Mouse (Mus musculus): ENCODE results near the gene Rfng. TPM values are rescaled to one million over a fixed set of nuclear protein-coding genes. Genes with fewer than 3 reads are reported as not detected.
"Not testable (repeated sequence)": the region's sequence is repeated elsewhere in the genome, so short reads cannot be mapped to it uniquely, and the experiment has no call there.

The Rfng gene
- polyA plus RNA-seq (2012; fragmentation: generic; extraction: Trizol): 19.7 TPM

DNA sequence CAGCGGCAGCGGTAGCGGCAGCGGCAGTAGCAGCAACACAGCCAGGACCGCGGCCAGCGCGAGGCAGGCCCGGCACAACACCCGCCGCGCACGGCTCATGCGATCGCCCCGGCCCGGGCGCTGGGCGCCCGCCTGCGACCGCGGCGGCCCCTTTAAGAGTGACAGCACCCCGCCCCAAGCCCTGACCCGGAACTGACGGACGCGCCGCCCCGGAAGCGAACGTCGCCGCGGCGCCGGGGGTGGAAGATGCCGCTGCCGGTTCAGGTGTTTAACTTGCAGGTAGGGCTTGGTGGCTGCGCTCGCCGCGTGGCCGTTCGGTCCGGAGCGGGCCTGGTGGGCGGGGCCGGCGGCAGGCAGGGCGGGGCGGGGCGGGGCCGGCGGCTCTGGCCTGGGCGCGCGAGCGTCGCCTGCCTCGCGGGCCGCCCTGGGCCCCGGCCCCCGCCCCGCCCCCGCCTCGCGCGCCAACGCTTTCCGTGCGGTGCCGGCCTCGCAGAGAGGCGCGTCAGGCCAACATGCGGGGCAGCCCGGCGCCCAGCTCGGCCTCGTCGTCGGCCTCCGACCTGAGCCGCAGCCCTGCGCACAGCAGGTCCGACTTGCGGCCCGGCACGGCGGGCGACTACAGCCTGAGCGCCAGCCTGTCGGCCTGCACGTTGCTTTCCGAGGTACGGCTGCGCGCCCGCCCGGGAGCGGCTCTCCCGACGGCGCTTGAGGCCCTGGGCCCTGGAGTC, at the start of gene Rfng, which contains the start of gene Gps1:
TSS of gene Rfng (minus strand) at position 144 of the 728 bp plus-strand sequence.
TSS of gene Gps1 (plus strand) at position 209 of the 728 bp plus-strand sequence.
- H3ac ChIP-seq (ENCODE audit: control insufficient read depth, insufficient read length): peak within 1 kb of the TSS; percentile 76
- TF ChIP-seq SRF (IDR thresholded peaks at IDR 0.05; ENCODE audit: control insufficient read depth, insufficient read length, low read depth) (no peak), TCF3 (IDR thresholded peaks at IDR 0.05; ENCODE audit: insufficient read length, low read depth) (no peak), USF1 (IDR thresholded peaks at IDR 0.05; ENCODE audit: low read depth) (no peak), REST (IDR thresholded peaks at IDR 0.05; ENCODE audit: insufficient read depth, insufficient read length) (no peak), POLR2AphosphoS2 (IDR thresholded peaks at IDR 0.05; ENCODE audit: insufficient read length, low read depth) (peak; percentile 2), TCF12 (IDR thresholded peaks at IDR 0.05; ENCODE audit: insufficient read depth, poor library complexity, severe bottlenecking) (no peak), E2F4 (IDR thresholded peaks at IDR 0.05; ENCODE audit: insufficient read depth) (no peak), MYOG (IDR thresholded peaks at IDR 0.05; ENCODE audit: control insufficient read depth in 1 of 3, insufficient read depth in 1 of 3, insufficient read length in 2 of 3, low read depth in 2 of 3) (no peak), CEBPB (IDR thresholded peaks at IDR 0.05; ENCODE audit: insufficient read depth, poor library complexity, severe bottlenecking) (no peak), POLR2A (IDR thresholded peaks at IDR 0.05; ENCODE audit: insufficient read length, low read depth) (peak; percentile 70)
- H3K4me3 ChIP-seq: peak within 1 kb of the TSS; percentile 39
- no peaks in the 10 kb centered on the region for H3K27me3 ChIP-seq (ENCODE audit: control insufficient read depth, insufficient read depth, insufficient read length)
- peaks cover 13% of the 10 kb centered on the region for H3K36me3 ChIP-seq (ENCODE audit: control insufficient read depth, insufficient read depth)
- peaks cover 17% of the 10 kb centered on the region for H3K79me2 ChIP-seq (ENCODE audit: control insufficient read depth, insufficient read depth)
- peak within 1 kb of the TSS; percentile 93 for H3K4me2 ChIP-seq (ENCODE audit: low read depth)

DNA sequence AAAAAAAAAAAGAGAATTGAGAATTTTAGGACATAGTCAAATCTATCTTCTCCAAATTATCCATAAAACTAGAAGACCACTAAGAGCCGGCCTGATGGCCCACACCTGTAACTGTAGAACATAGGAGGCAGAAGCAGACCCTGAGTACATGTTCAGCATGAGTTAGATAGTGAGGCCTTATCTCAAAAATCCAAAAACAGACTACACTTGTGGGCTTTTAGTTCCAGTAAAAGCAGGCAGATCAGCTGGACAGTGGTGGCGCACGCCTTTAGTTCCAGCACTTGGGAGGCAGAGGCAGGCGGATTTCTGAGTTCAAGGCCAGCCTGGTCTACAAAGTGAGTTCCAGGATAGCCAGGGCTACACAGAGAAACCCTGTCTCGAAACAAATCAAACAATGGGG, 49.0 kb upstream of the Rfng start:
- not testable (repeated sequence) for H3K4me3 ChIP-seq; H3K79me2 ChIP-seq (ENCODE audit: control insufficient read depth, insufficient read depth); H3K4me2 ChIP-seq (ENCODE audit: low read depth); H3K27me3 ChIP-seq (ENCODE audit: control insufficient read depth, insufficient read depth, insufficient read length); H3K36me3 ChIP-seq (ENCODE audit: control insufficient read depth, insufficient read depth); H3ac ChIP-seq (ENCODE audit: control insufficient read depth, insufficient read length)

DNA sequence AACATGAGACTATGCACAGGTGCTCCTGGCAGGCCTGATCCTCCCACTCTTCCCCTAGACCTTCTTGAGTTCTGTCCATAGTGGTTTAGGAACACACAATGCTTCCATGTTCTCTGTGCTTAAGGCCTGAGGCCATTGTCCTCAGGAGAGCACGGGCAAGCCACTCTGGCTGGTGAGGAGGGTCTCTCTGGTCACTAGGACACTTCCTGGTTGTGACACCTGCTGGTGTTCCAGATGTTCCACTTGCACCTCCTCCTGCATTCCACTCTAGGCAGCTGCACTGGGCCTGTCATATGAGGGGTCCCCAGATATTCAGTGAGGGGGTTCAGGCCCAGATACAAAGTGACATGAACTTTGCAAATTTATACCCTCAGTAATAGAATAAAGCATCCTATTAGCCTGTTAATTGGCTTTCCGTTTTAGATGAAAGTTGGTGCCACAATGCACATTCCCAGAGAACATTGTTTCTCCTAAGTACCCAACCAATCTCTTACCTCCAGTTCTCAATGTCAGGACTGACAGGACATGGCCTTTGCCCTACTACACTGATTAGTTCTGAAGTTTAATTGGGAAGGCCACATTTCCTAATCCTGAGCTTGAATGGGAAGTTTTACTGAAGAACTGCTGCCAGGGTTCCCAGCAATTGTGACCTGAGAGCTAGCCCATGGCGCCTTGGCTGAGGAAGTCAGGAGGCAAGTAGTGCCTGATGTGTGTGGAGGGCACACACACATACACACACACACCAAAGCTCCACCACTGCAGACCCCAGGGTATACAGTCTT, 47.8 kb upstream of the Rfng start:
- Histone ChIP-seq H3ac (ENCODE audit: control insufficient read depth, insufficient read length) (no peak overlapping the region), H3K27me3 (ENCODE audit: control insufficient read depth, insufficient read depth, insufficient read length) (no peaks in the 10 kb centered on the region), H3K36me3 (ENCODE audit: control insufficient read depth, insufficient read depth) (no peaks in the 10 kb centered on the region), H3K4me3 (no peak overlapping the region), H3K79me2 (ENCODE audit: control insufficient read depth, insufficient read depth) (no peaks in the 10 kb centered on the region), H3K4me2 (ENCODE audit: low read depth) (no peak overlapping the region)
- TF ChIP-seq TCF12 (IDR thresholded peaks at IDR 0.05; ENCODE audit: insufficient read depth, poor library complexity, severe bottlenecking) (no peak), REST (IDR thresholded peaks at IDR 0.05; ENCODE audit: insufficient read depth, insufficient read length) (no peak), E2F4 (IDR thresholded peaks at IDR 0.05; ENCODE audit: insufficient read depth) (no peak), MYOD1 (IDR thresholded peaks at IDR 0.05; ENCODE audit: control insufficient read depth in 1 of 3, insufficient read length in 2 of 3, low read depth in 2 of 3) (no peak), MAX (IDR thresholded peaks at IDR 0.05; ENCODE audit: low read depth) (no peak), MYOG (IDR thresholded peaks at IDR 0.05; ENCODE audit: control insufficient read depth in 1 of 3, insufficient read depth in 1 of 3, insufficient read length in 2 of 3, low read depth in 2 of 3) (no peak), CEBPB (IDR thresholded peaks at IDR 0.05; ENCODE audit: insufficient read depth, poor library complexity, severe bottlenecking) (no peak), USF1 (IDR thresholded peaks at IDR 0.05; ENCODE audit: low read depth) (no peak), TCF3 (IDR thresholded peaks at IDR 0.05; ENCODE audit: insufficient read length, low read depth) (no peak), SRF (IDR thresholded peaks at IDR 0.05; ENCODE audit: control insufficient read depth, insufficient read length, low read depth) (no peak), POLR2A (IDR thresholded peaks at IDR 0.05; ENCODE audit: insufficient read length, low read depth) (no peak), POLR2AphosphoS2 (IDR thresholded peaks at IDR 0.05; ENCODE audit: insufficient read length, low read depth) (no peak)

DNA sequence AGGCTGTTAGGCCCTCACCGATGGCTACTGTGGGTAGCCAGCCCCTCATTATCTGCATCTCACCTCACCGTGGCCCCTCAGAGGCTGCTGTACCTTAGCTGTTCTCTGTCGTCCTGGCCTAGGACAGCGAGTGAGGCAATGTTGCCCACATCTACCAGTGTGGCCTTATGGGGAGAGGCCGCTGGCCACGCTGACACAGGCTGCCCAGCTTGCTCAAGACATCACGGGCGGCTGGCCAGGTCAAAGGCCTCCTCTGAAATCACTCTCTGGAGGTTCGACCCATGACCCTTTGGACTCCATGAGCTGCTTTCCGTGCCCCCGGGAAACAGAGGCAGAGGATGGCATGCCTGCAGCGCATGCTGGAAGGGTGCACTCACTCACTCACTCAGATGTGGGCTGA, 46.7 kb upstream of the Rfng start:
- Histone ChIP-seq H3K79me2 (ENCODE audit: control insufficient read depth, insufficient read depth) (no peaks in the 10 kb centered on the region), H3K36me3 (ENCODE audit: control insufficient read depth, insufficient read depth) (no peaks in the 10 kb centered on the region), H3ac (ENCODE audit: control insufficient read depth, insufficient read length) (no peak overlapping the region), H3K4me3 (no peak overlapping the region), H3K27me3 (ENCODE audit: control insufficient read depth, insufficient read depth, insufficient read length) (no peaks in the 10 kb centered on the region), H3K4me2 (ENCODE audit: low read depth) (no peak overlapping the region)
- TF ChIP-seq MAX (IDR thresholded peaks at IDR 0.05; ENCODE audit: low read depth) (no peak), USF1 (IDR thresholded peaks at IDR 0.05; ENCODE audit: low read depth) (no peak), REST (IDR thresholded peaks at IDR 0.05; ENCODE audit: insufficient read depth, insufficient read length) (no peak), SRF (IDR thresholded peaks at IDR 0.05; ENCODE audit: control insufficient read depth, insufficient read length, low read depth) (no peak), MYOD1 (IDR thresholded peaks at IDR 0.05; ENCODE audit: control insufficient read depth in 1 of 3, insufficient read length in 2 of 3, low read depth in 2 of 3) (no peak)

All from myocyte (in vitro differentiated cells).